Mouse (Mus musculus) frontal cortex, postnatal 36 days (tissue): ENCODE measurements at regions not wholly inside any gene's neighbourhood (a gene's known extent, or its start where the extent isn't known, plus 50 kb on each side); places are given as distances from the start of the nearest gene placed in this dataset.
A peak's percentile ranks its signal among the peaks of the same experiment; 100 is the strongest.

Experiments used
- DNase-seq, 2 experiments: peaks; one replicate each; pipeline ENCODE4 v3.0.0; 2022; ENCODE audit warnings: low spot score in 2 of 2

DNA sequence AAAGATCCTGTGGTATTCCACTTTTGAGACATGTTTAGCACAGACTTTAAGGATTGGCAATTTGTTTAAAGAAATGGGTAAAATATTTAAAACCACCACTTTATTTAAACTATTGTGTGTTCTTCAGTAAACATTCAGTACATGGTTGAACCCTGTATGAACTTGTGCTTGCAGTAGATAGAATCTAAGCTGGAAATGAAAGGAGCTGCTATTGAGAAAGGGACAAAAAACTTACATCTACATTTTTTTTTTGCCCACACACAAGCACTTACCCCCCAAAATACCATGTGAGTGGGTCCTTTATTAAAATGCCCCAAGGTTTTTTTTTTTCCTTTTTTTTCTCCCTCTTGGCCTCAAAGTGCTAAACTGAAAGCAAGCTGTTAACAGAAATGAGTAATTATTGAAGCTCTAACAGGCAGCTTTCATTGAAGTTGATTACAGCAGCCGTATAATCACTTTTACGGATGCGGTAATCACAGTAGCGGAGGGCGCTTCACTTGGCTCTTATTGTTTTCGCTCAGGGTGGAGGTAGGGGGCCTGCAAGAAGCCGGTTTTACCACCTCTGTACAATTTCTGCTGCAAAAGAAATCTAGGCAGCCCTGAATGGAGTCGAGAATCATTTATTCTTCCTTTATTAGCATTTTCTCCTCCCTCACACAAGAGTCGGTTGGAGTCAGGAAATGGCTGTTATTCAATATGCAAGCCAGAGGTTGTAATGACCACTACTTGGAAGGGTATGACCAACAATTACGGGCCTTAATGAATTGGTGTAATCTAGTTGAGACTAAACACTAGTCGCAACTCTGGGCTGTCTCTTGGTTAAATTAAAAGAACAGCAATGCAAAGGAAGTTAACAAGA is 257.7 kb downstream of the Lmo4 start:
- no peak for DNase-seq

DNA sequence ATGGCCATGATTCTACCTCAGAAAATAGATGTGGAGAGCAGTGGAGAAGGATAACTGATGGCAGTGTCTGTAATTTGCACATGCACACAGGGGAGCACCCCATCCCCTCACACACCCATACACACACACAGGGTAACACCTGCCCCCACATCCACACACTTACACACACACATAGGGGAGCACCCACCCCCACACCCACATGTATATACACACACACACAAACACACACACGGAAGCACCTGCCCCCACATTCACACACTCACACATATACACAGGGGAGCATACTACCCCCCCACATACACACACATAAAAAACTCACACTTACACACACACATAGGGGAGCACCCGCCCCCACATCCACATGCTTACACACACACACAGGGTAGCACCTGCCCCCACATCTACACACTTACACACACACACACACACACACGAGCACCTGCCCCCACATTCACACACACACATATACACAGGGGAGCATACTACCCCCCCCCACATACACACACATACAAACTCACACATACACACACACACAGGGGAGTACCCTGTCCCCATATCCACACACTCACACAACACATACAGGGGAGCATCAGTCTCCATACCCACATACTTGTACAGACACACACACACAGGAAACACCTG is 265.8 kb downstream of the Lmo4 start:
- no peak for DNase-seq

DNA sequence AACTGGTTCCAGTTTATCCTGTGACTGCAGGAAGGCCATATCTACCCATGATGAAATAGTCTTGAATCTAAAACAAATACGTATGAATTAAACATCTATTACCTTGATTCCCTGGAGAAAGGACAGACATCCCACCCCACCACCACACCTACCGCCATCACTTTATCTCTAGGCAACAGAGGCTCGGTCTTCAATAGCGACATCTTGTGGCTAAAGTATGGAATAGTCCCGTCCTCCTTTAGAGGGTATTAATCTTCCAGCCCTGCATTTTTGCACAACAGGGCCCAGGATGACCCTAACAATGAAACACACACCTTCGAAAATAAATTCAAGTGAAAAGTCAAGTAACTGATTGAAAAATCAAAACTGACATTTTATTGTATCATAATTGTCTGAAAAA is 279.7 kb downstream of the Lmo4 start:
- DNase-seq, result no peak

DNA sequence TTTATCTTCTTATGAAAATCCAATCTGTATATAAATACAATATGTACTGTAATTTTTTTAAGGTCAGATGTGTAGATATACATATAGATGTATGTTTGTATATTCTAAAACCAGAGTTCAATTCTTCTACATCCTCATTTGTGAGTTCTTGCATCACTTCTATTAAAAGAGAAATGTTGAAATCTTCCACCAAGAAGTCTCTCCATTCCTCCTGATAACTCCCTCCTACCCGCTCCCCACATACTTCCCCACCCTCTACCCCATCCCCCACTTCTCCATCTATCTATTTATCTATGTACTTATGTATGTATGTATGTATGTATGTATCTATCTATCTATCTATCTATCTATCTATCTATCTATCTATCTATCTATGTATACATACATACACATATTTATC is 285.3 kb downstream of the Lmo4 start:
- no peak for DNase-seq

DNA sequence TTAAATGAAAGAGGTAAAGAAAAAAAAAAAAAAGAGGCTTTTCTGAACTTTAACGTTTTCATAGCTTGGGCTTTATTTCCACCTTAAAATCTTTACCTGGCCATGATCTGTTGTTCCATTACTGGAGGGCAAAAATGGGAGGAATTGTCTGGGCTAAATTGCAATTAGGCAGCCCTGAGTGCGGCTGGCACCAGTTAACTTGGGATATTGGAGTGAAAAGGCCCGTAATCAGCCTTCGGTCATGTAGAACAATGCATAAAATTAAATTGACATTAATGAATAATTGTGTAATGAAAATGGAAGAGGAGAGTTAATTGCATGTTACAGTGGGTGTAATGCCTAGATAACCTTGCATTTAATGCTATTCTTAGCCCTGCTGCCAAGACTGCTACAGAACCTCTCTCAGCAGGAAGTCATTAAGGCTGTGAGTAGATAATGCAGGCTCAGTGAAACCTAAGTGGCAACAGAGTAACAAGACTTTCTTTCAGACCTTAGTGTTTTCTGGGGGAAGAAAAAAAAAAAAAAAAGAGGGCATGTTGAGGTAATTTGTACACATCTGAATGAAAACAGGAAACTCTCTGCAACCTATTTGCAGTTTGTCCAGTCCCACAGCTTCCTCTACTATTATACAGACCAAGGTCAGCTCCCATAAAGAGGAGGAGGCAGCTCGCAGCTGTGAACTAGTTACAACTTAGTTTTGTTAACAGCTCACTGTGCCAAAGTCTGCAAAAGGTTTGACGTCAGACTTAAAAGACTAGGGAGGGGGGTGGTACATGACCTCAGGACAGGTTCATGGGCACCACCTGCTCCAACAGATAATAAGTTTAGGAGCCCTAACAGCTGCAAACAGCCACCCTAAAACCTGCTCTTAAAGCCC is 290.4 kb downstream of the Lmo4 start:
- DNase-seq, result no peak

DNA sequence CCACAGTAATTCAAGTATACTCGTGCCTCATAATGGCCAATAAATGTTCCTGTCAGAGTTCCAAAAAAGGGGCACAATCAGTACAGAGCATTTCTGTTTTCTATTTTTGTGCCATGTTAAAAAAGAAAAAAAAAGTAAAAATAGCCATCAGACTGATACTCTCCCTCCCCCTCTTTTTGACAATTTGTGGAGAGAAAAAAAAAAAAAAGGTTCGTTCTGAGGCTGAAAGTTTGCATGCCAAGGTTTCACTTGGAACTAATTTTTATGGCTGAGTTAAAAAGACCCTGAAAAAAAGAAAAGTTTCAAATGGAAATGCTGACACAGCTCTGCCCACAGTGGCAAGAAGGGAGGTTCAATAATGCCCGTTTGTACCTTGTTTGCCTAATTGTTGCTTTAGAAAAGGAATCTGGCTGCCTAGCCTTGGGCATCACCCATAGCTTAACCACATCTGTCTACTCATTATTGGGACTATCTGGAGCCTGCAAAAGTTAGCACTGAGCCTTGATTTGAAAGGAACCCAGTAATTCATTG is 291.9 kb downstream of the Lmo4 start:
- DNase-seq, result no peak

DNA sequence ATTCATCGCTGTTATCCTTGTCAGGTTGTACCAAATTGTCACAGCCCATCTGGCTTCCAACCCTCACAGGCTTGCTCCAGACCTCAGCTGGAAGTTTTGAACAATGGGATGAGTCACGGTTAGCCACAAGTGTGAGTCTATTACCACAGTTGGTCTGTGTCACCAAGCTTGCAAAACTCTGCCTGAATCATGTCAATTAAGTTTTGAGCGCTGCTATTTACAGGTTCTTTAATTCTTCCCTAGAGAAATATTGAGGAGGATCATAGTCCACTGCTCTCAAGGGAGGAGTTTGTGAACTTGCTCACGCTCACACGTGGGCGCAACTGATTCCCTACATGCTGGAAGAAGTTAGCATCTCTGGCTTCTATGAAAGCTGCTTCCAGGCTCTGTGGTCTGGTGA is 292.6 kb downstream of the Lmo4 start:
- peak; percentile 18 to 19 for DNase-seq

DNA sequence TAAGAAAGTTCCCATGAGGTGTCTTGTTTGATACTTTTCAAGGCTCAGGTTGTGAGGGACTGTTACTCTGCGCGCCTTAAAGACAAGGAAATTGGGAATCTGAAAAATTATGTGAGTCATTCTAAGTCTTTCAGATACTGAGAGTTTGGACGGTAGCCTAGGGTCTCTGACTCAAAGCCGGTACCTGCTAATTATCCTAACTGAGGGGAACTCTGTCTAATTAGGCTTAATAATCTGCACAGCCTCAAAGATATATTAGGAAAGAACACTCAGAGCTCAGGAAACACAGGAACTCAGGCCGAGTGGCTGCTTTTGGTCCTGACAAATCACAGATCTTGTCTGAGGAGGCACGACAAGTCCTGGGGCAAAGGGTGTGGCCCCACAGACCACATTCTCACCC is 295.7 kb downstream of the Lmo4 start:
- DNase-seq, result no peak

DNA sequence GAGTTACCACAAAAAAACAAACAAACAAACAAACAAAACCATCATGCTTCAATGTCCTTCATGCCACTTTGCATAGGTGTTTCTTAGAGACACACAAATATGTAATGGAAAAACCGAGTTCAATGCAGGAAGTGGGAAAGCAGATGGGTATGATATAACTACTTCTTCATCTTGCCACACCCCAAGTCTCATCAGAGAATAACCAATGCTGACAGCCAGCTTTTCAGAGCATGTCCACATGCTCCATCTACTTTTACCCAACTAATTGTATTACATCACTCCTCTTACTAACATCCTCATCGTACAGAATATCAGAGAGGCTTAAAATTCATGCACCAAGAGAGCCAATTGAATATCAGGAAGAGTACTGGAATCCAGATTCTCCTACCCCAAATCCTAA is 301.6 kb downstream of the Lmo4 start:
- DNase-seq, result no peak

DNA sequence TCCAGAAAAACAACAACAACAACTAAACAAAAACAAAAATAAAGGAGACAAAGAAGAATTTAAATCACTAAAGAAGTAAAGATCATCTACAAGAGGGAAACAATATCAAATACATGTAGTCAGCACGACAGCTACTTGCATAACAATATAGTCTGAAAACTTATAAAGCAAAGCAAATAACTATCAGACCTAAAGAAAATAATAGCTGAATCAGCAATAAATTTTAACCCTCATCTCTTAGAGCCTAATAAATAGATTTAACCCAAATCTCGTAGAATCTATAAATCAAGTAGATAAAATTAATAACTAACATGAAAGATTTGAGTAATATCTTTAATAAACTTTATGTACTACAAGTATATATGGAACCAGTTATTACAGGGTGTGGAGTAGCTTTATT is 324.2 kb downstream of the Lmo4 start:
- DNase-seq, result no peak

DNA sequence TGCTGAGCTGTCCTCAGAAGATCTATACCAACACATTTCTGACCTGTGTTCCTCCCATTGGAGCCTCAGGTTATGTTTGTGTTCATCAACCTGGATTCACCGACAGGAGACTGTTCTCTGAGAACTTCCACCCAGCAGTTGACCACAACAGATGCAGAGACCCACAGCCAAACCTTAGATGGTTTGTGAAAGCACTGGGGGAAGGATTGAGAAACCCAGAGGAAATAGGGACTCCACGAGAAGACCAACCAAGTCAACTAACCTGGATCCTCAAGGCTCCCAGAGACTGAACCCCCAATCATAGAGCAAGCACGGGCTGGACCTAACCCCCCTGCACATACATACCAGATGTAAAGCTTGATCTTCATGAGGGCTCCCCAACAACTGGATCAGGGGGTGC is 331.1 kb downstream of the Lmo4 start:
- DNase-seq, result no peak

DNA sequence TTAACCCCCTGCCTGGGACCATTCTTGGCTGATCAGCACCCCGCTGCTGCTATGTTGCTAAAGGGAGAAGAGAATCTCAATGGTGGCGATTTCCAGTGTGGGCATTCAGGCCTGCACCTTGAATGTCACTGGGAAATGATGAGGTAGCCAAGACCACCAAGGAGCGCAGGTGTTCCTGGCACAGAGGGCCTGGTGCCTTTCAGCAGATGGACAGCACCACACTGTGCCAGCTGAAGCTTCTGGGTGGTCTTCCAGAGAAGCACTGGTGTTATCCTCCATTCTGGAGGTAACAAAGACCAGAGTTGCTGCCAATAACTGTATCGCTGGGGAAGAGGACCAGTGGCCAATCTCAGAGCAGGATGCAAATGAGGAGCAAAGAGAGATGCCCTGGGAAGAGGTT is 338.5 kb downstream of the Lmo4 start:
- DNase-seq, result no peak

DNA sequence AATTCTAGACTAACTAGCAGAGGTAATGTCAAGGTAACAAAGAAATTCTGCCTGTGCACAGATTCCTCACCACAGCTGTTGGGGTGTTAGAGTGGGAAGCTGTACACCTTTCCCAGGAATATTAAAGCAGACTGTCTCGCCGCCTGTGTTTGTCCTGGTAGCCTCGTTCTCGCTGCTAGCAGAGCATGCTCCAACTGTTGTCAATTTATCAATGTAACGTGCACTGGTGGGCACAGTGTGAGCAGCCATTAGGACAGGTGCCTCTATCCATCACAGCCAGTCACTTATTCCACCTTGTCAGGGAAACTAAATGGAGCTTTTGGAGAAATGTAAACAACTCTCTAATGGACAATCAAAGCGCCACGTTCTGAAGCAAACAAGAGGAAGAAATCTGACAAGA is 339.4 kb downstream of the Lmo4 start:
- no peak for DNase-seq

DNA sequence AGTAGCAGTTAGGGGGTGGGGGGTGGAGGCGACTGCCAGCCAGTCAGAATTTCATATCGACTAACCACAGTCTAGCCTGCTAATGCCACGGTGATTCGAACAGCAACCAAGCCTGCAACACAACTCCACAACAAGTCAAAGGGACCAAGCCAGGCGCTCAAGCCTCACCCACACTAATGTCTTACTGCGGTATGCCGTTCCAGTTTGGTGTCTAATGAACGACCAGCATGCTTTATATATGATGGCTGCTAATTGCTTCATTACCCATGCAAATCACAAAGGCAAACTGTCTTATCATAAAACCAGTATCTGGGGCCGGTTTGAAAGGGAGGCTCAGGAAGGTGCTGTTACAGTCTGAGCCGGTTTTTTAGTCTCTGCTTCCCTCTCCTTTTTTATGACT is 340.5 kb downstream of the Lmo4 start:
- DNase-seq, result no peak

DNA sequence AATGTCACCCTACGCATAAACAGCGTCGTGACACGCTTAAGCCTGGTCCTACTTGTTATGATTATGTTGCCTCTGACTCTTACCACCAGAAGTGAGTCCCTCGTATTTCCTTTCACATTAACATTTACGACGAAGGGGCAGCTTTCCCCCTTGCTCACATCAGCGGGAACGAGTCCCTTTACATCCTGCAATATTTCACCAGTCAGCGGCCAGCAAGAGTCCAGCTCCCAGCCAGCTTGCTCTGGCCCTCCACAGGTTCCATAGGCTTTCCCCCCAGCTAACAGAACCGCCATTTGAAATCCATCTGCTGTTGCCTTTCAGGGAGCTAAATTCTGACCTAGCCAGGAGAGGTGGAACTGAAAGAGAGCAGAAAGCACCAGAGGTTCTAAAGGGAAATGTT is 342.5 kb downstream of the Lmo4 start:
- DNase-seq, result no peak

DNA sequence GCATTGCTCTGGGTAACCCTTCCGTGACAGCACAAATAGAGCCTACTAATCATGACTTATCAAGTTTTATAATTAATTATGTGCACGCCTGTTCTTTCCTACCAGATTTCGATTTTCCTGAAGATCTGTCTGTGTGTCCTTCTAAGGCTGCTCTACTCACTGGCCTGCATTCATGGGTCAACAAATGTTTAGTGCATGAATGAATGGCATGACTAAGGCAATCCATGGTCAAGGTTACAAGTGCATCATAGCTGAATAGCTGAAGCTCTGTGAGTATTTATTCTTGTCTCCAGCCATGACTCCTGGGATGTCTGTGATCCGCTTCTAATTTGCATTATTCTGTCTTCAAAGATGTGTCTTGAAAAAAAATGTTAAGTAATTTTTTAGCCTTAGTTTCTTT is 343.2 kb downstream of the Lmo4 start:
- no peak for DNase-seq

DNA sequence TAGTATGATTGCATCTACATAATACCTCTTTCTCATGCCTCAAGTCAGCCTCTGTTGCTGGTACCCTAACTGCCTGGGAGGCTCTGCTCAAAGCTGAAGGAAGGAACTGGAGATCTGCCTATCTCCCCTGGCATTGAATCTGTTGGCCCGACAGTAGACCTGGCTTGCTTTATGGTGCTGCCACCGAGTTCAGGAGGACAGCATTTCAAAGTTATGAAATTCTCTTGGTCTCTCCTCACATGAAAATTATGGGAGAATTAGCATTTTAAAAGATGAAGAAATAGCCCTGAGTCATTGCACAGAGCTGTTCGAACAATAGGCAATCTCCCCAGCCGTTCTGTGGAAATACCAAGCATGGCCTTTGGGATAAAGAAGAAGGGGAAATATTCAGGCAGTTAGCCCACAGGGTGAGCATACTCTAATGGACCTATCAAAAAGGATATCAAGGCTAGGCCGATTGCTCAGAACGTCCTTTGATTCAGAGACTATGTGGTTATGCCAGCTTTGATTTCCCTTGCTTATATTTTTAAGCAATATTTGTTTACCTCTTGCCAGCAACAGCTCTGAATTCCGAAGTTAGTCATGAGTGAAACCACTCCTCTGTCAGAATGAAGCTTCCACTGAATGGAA is 369.3 kb downstream of the Lmo4 start:
- no peak for DNase-seq

DNA sequence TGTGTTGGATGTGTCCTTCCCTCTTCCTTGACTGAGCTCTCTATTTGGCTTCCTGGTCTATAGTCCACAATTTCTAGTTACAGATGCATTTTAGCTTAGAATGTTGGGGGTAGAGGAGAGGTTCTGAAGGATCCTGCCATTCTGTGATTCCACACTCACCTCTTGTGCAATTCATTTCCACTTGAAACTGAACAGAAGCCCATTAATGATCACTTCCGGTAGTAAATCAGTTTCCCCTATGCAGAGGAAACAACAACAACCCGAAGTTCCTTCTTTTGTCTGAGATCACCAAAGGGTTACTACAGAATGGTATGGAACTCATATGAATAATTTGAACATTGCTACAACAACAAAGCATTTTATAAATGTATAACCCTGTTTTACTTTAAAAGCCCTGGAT is 370.3 kb downstream of the Lmo4 start:
- DNase-seq, result no peak

DNA sequence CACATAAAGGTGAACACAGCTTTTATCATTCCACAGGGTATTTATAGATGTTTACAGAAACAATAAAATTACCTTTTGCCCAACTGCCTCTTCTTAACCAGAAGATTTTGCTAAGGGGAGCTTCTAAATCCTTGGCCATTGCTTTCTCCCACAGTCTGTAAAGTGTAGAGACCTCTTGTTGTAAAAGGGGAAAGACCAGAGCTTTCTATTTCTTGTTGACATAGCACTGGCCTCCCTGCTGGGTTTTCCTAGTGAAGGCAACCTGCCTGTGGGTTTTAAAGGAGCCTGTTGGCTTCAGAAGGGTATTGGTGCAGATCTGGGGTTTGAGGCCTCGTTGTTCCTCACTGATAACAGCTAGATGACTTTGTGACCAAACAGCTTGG is 381.6 kb downstream of the Lmo4 start:
- DNase-seq, result no peak

DNA sequence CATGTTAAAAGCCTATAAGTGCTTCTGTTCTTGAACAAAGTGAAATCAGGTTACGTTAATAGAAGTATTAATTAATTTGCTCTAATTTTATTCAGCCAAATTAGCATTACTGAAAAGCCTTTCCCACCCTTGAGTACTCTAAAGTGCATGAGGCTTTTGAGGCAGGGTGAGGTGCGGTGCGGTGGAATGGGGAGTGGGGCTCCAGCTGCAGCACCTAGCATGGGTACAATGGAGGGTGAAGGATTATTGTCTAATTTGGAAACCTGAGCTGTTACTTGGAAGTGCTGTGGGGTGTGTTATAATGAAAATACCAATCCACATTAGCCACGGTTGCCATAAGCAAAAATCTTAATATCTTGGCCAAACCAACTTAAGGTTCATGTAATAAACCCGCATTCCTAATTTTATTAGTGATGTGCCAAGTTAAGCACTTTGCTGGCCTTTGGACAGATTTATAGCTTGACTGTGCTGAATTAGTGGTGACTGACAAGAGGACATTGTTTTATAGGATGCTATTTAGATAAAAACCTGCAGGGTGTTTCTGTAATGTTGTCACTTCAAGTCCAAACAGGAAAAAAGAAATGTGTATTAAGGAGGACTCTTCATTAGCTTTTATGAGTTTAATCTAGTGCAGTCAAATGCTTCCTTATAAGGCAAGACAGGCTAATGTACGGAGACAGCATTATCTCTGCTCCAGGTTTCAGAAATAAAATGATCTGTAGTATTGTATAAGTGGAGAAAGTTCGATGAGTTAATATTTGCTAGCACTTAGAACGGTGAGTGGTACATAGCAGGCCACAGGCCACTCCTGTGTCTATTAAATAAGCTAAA is 382.2 kb downstream of the Lmo4 start:
- no peak for DNase-seq

DNA sequence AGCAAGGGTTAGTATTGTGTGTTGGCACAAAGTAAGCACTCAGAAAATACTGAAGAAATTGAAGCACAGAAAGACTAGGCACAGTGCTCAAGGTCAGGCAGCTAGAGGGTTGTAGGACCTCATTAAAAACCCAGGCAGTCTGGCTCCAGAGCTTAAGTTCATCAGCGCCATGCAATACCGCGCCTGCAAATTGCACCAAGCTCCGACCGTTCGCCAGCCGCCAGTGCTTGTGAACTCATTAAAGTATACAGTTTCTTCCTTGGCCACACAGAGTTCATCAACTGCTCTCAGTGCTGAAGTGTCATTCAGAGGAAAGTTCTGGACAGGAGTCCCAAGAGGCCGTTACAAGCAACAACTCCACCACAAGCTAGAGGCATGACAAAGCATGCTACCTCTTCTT is 397.5 kb downstream of the Lmo4 start:
- DNase-seq, result no peak
